Mouse (Mus musculus) lung, embryonic 15.5 days (tissue): ENCODE data around the gene Scgb3a1. TPM values are rescaled to one million over a fixed set of nuclear protein-coding genes. Genes with fewer than 3 reads are reported as not detected.
A peak's percentile ranks its signal among the peaks of the same experiment; 100 is the strongest.

Source experiments
- ATAC-seq: fragments of 200-750 bp; cut with Nextera tagmentation; 2 replicates; pipeline ENCODE4 v1.8.0; 2017; ENCODE audit warnings: moderate number of reproducible peaks, borderline replicate concordance; ENCODE audit not compliant: low FRiP score, low TSS enrichment; ENCODE audit errors: extremely low read depth
- H3K27ac ChIP-seq: fragments of 300-500 bp; sonication (generic); 2 replicates; pipeline ENCODE4 v1.5.1; 2015; ENCODE audit warnings: moderate library complexity, mild to moderate bottlenecking, inconsistent platforms
- H3K27me3 ChIP-seq: fragments of 300-500 bp; sonication (generic); 2 replicates; pipeline ENCODE4 v1.6.1; 2015; ENCODE audit warnings: inconsistent platforms
- H3K36me3 ChIP-seq: fragments of 300-500 bp; sonication (generic); 2 replicates; pipeline ENCODE4 v1.6.1; 2015; ENCODE audit warnings: inconsistent platforms
- H3K4me1 ChIP-seq: fragments of 300-500 bp; sonication (generic); 2 replicates; pipeline ENCODE4 v1.6.1; 2015; ENCODE audit warnings: inconsistent platforms
- H3K4me2 ChIP-seq: fragments of 300-500 bp; sonication (generic); 2 replicates; pipeline ENCODE4 v1.6.1; 2015; ENCODE audit warnings: inconsistent platforms, mild to moderate bottlenecking, moderate library complexity
- H3K4me3 ChIP-seq: fragments of 300-500 bp; sonication (generic); 2 replicates; pipeline ENCODE4 v1.5.1; 2015; ENCODE audit warnings: mild to moderate bottlenecking, inconsistent platforms
- H3K9ac ChIP-seq: fragments of 300-500 bp; sonication (generic); 2 replicates; pipeline ENCODE4 v1.6.1; 2015; ENCODE audit warnings: inconsistent platforms
- H3K9me3 ChIP-seq: fragments of 300-500 bp; sonication (generic); 2 replicates; pipeline ENCODE4 v1.6.1; 2016; ENCODE audit warnings: inconsistent platforms
- WGBS: fragments of 180-500 bp; shearing (Covaris S2); methylation state at CpG from one replicate; pipeline ENCODE4 v1.1.7; 2015; 5-methylcytosine and 5-hydroxymethylcytosine counted together
- polyA plus RNA-seq: library from polyadenylated mRNA; unstranded; fragments of >200 nt; fragmentation: Nextera tagmentation; extraction: Ambion mirVana; gene quantifications from 2 replicates; pipeline ENCODE4 v1.2.1, GENCODE M21; 2015

Scgb3a1 gene
- polyA plus RNA-seq, 1 experiment from 2014 or later, result 0.81 TPM

- Histone ChIP-seq H3K27me3 (no peaks in the 10 kb centered on the region), H3K9me3 (no peaks in the 10 kb centered on the region), H3K4me3 (no peak overlapping the region), H3K4me1 (peaks cover 20% of the 10 kb centered on the region), H3K4me2 (no peak overlapping the region), H3K36me3 (peaks cover 24% of the 10 kb centered on the region), H3K9ac (no peak overlapping the region), H3K27ac (no peak overlapping the region)
- ATAC-seq, result no peak
- WGBS, result 62% methylated on average over 2 of the region's 2 CpGs
Measured at GRCm38 (mm10) chr11:49707834-49708233, 44.4 kb downstream of the Scgb3a1 start.

GRCm38 (mm10) chr11:49710664-49711063, 47.3 kb downstream of the Scgb3a1 start:
- Histone ChIP-seq H3K27me3 (no peaks in the 10 kb centered on the region), H3K4me2 (peak overlapping the region; percentile 61), H3K36me3 (peaks cover 12% of the 10 kb centered on the region), H3K9ac (peak overlapping the region; percentile 87; the same call in 1 of the 2 replicates), H3K27ac (no peak overlapping the region), H3K4me3 (peak overlapping the region; percentile 69), H3K4me1 (peaks cover 28% of the 10 kb centered on the region), H3K9me3 (no peaks in the 10 kb centered on the region)
- ATAC-seq, result no peak
- WGBS, result 44% methylated on average over 2 of the region's 2 CpGs

- Histone ChIP-seq H3K27ac (peak overlapping the region; percentile 89), H3K9ac (peak overlapping the region; percentile 87), H3K36me3 (peaks cover 7% of the 10 kb centered on the region; the same call in 1 of the 2 replicates), H3K27me3 (no peaks in the 10 kb centered on the region), H3K4me3 (peak overlapping the region; percentile 69), H3K4me2 (peak overlapping the region; percentile 61), H3K4me1 (peaks cover 28% of the 10 kb centered on the region), H3K9me3 (no peaks in the 10 kb centered on the region)
- ATAC-seq, result peak; percentile 60
- whole genome bisulfite sequencing, result under 1% methylated on average over 48 of the region's 70 CpGs
Measured at GRCm38 (mm10) chr11:49711981-49712554, 48.7 kb downstream of the Scgb3a1 start.

GRCm38 (mm10) chr11:49712555-49713335, 49.3 kb downstream of the Scgb3a1 start, which contains the start of gene Cnot6:
TSS of gene Cnot6 (minus strand) at chr11:49712723.
- peak; percentile 98 for ATAC-seq
- Histone ChIP-seq H3K9me3 (no peaks in the 10 kb centered on the region), H3K36me3 (0 out of 2 replicates have a peak, but pooled peaks cover 4% of the 10 kb centered on the region), H3K9ac (peak within 1 kb of the TSS; percentile 87), H3K27ac (peak within 1 kb of the TSS; percentile 89), H3K4me2 (peak within 1 kb of the TSS; percentile 74), H3K4me1 (peaks cover 28% of the 10 kb centered on the region), H3K27me3 (no peaks in the 10 kb centered on the region), H3K4me3 (peak within 1 kb of the TSS; percentile 69)
- under 1% methylated on average over 60 of the region's 65 CpGs for WGBS

DNA sequence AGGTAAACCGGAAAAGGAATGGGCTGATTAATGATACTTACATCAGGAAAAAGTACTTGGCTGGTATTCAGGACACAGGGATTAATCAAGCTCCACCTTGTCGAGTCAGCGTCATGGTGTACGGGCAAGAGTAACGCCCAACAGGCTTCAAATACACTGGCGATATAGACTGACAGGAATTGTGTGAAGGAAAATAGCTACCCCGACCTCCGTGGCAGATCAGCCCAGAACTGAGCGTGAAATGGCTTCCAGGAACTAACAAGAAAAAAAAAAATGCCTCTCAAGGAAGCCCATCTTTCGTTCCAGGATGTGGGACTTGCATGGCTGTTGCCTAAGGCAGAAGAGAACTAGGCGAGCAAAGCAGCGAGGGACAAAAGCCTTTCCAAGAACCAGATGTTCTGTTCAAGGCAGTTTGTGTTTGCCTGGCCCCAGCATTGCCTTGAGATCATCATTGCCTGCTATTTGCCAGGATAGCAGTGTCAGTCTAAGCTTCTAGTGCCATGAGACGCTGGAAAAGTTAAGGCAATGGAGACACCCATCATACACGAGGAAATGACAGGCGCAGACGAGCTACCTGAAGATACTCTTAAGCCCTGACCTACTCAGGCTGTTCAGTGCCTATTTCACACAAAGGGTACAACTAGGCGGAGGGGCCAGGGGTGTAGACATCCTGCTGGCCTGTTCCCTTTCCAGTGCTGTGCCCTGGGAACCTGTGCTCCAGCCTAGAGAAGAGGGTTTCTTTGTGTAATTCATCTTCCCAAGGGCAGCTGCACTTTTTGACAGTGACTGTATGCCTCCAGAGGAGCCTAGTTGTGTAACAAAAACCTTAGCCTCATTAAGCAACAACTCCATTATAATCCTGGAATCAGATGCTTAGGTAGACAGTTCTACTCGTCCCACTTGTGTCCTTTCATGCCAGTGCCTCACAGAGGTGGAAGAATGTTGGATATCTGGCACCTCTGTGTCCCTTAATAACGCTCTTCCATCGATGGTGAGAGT, 50.2 kb downstream of the Scgb3a1 start:
- Histone ChIP-seq H3K27me3 (no peaks in the 10 kb centered on the region), H3K4me3 (peak overlapping the region; percentile 69), H3K27ac (peak overlapping the region; percentile 89), H3K9ac (peak overlapping the region; percentile 48), H3K4me1 (peaks cover 26% of the 10 kb centered on the region), H3K4me2 (peak overlapping the region; percentile 74), H3K9me3 (no peaks in the 10 kb centered on the region), H3K36me3 (0 out of 2 replicates have a peak, but pooled peaks cover 2% of the 10 kb centered on the region)
- 30% methylated on average over 20 of the region's 20 CpGs for WGBS
- peak; percentile 9; the same call in 1 of the 2 replicates for ATAC-seq

Other genes starting within 250 kb of the Scgb3a1 start
- not detected in 2 replicates for gene Olfr1389, start 240.5 kb upstream of the Scgb3a1 start, polyA plus RNA-seq
- gene Olfr1388, start 227.0 kb upstream of the Scgb3a1 start, polyA plus RNA-seq, result 0.06 and 0.10 TPM in 2 replicates
- not detected in 2 replicates for gene Olfr1387, start 208.3 kb upstream of the Scgb3a1 start, polyA plus RNA-seq
- not detected in 2 replicates for gene Olfr1386, start 198.6 kb upstream of the Scgb3a1 start, polyA plus RNA-seq
- gene Olfr1385, start 174.5 kb upstream of the Scgb3a1 start, polyA plus RNA-seq, result not detected in 2 replicates
- gene Olfr1384, start 156.9 kb upstream of the Scgb3a1 start, polyA plus RNA-seq, result not detected in 2 replicates
- gene Olfr1383, start 144.0 kb upstream of the Scgb3a1 start, polyA plus RNA-seq, result not detected in 2 replicates
- gene Olfr1382, start 135.4 kb upstream of the Scgb3a1 start, polyA plus RNA-seq, result not detected in 2 replicates
- gene Olfr1381, start 120.2 kb upstream of the Scgb3a1 start, polyA plus RNA-seq, result not detected in 2 replicates
- gene Olfr1380, start 106.7 kb upstream of the Scgb3a1 start, polyA plus RNA-seq, result not detected in 2 replicates
- gene Flt4, start 54.3 kb upstream of the Scgb3a1 start, polyA plus RNA-seq, result 9.0 and 9.3 TPM in 2 replicates
- 61.9 and 62.6 TPM in 2 replicates for gene Cnot6, start 49.1 kb downstream of the Scgb3a1 start, polyA plus RNA-seq
- gene Gfpt2, start 130.6 kb downstream of the Scgb3a1 start, polyA plus RNA-seq, result 10.3 and 10.6 TPM in 2 replicates
- gene Mapk9, start 183.1 kb downstream of the Scgb3a1 start, polyA plus RNA-seq, result 36.1 and 38.8 TPM in 2 replicates
- 0.09 and 0.15 TPM in 2 replicates for gene Rasgef1c, start 238.2 kb downstream of the Scgb3a1 start, polyA plus RNA-seq